In genomic region chr11:115843141-115843890, GRCm38 (mm10) we compare ENCODE assay signal across 12 mouse cellular contexts. TPM values are rescaled to one million over a fixed set of nuclear protein-coding genes. Genes with fewer than 3 reads are reported as not detected.
DNase-seq lines count a peak whose midpoint lies in the region; ATAC-seq and TF ChIP-seq lines count a peak whose summit lies in the region.
"Had no signal": no experiment of that assay in that cellular context is flagged by ENCODE, and none has a peak within 500 bp of the region (broad histone marks: within the 10 kb centered on the region; RNA-seq: fewer than 3 reads in every experiment).

No protein-coding gene starts in this region.

- ATAC-seq in heart, embryonic 12.5 days (ENCODE audit: insufficient number of reproducible peaks, low FRiP score): no peak
- peak; percentile 1; the same call in 1 of the 2 replicates for ATAC-seq in intestine, embryonic 16.5 days
- ATAC-seq in stomach, embryonic 15.5 days (ENCODE audit: insufficient read depth, low FRiP score, low read depth): no peak
- no peak for ATAC-seq in erythroid progenitor cell, adult 5-6 weeks (replicated peaks; ENCODE audit: low FRiP score, poor library complexity, severe bottlenecking)
- ATAC-seq: inflammation-experienced regulatory T-cells, adult 6 months had no signal

- TF ChIP-seq CTCF in liver, adult 2 months (IDR thresholded peaks at IDR 0.05; ENCODE audit: low read depth, low read length): no peak

- H3K79me2 ChIP-seq in liver, adult 2 months (ENCODE audit: control insufficient read depth, insufficient read depth, low read length): peaks cover 5% of the 10 kb centered on the region; the same call in 1 of the 2 replicates

- peaks cover 6% of the 10 kb centered on the region for H3K9me3 ChIP-seq in heart, embryonic 12.5 days (replicated peaks)
- no peaks in the 10 kb centered on the region for H3K9me3 ChIP-seq in intestine, embryonic 16.5 days (ENCODE audit: control insufficient read depth, low read length)
- no peaks in the 10 kb centered on the region for H3K9me3 ChIP-seq in stomach, embryonic 15.5 days

- no peak for DNase-seq in heart, postnatal 14 days
- no peak for DNase-seq in liver, adult 2 months (ENCODE audit: extremely low read depth, low read depth, low spot score)
- DNase-seq in liver: no peak
- no peak for DNase-seq in T-cell, adult 2 months (ENCODE audit: low spot score)
- DNase-seq: adrenal gland, postnatal 25 days; right cerebral cortex, postnatal 25 days had no signal

- H3K4me2 ChIP-seq in heart, embryonic 12.5 days: peak overlapping the region; percentile 42; the same call in 1 of the 2 replicates
- 0 out of 2 replicates have a peak overlapping the region, but pooled peaks have one; percentile 2 for H3K4me2 ChIP-seq in intestine, embryonic 16.5 days (ENCODE audit: low read depth, low read length)
- H3K4me2 ChIP-seq in stomach, embryonic 15.5 days: no peak overlapping the region

- 84% methylated on average over 11 of the region's 14 CpGs for WGBS in heart, embryonic 12.5 days
- WGBS in liver, adult 2 months: 77% methylated on average over 12 of the region's 14 CpGs
- 68% methylated on average over 13 of the region's 14 CpGs for WGBS in intestine, embryonic 16.5 days
- 77% methylated on average over 14 of the region's 14 CpGs for WGBS in stomach, embryonic 15.5 days

- H3K36me3 ChIP-seq in heart, embryonic 12.5 days: peaks cover 39% of the 10 kb centered on the region
- H3K36me3 ChIP-seq in liver, adult 2 months (ENCODE audit: control insufficient read depth, insufficient read depth, low read length): peaks cover 10% of the 10 kb centered on the region; the same call in 1 of the 2 replicates
- peaks cover 24% of the 10 kb centered on the region for H3K36me3 ChIP-seq in intestine, embryonic 16.5 days (ENCODE audit: control insufficient read depth, insufficient read depth, low read length)
- H3K36me3 ChIP-seq in stomach, embryonic 15.5 days: peaks cover 8% of the 10 kb centered on the region; the same call in 1 of the 2 replicates

- no peaks in the 10 kb centered on the region for H3K27me3 ChIP-seq in heart, embryonic 12.5 days (replicated peaks)
- H3K27me3 ChIP-seq in liver, adult 2 months (ENCODE audit: control insufficient read depth, insufficient read depth, low read length): no peaks in the 10 kb centered on the region
- no peaks in the 10 kb centered on the region for H3K27me3 ChIP-seq in intestine, embryonic 16.5 days (replicated peaks; ENCODE audit: control insufficient read depth, insufficient read depth, low read length)
- H3K27me3 ChIP-seq in stomach, embryonic 15.5 days (replicated peaks): no peaks in the 10 kb centered on the region
- H3K27me3 ChIP-seq: Patski had no signal

- H3K9ac ChIP-seq in heart, embryonic 12.5 days: peak overlapping the region; percentile 43; the same call in 1 of the 2 replicates
- no peak overlapping the region for H3K9ac ChIP-seq in liver, adult 2 months (ENCODE audit: low read depth, low read length)
- peak overlapping the region; percentile 57 for H3K9ac ChIP-seq in intestine, embryonic 16.5 days (ENCODE audit: low read depth, low read length)
- H3K9ac ChIP-seq in stomach, embryonic 15.5 days: no peak overlapping the region

- no peak for TF ChIP-seq POLR2A in liver, adult 2 months (IDR thresholded peaks at IDR 0.05; ENCODE audit: extremely low read depth, insufficient read depth, low read length)

- no peak overlapping the region for H3K4me3 ChIP-seq in heart, embryonic 12.5 days
- H3K4me3 ChIP-seq in liver, adult 2 months (ENCODE audit: insufficient read depth, low read depth, low read length): no peak overlapping the region
- no peak overlapping the region for H3K4me3 ChIP-seq in intestine, embryonic 16.5 days (ENCODE audit: low read length)
- H3K4me3 ChIP-seq in stomach, embryonic 15.5 days (replicated peaks): no peak overlapping the region

- peaks cover 63% of the 10 kb centered on the region for H3K4me1 ChIP-seq in heart, embryonic 12.5 days (replicated peaks)
- peaks cover 23% of the 10 kb centered on the region for H3K4me1 ChIP-seq in liver, adult 2 months (ENCODE audit: control insufficient read depth, insufficient read depth, low read length)
- H3K4me1 ChIP-seq in intestine, embryonic 16.5 days (ENCODE audit: control insufficient read depth, insufficient read depth, low read length): peaks cover 48% of the 10 kb centered on the region
- peaks cover 24% of the 10 kb centered on the region for H3K4me1 ChIP-seq in stomach, embryonic 15.5 days

- peak overlapping the region; percentile 97 for H3K27ac ChIP-seq in heart, embryonic 12.5 days (ENCODE audit: poor library complexity, severe bottlenecking)
- peak overlapping the region; percentile 32; the same call in 1 of the 2 replicates for H3K27ac ChIP-seq in liver, adult 2 months (replicated peaks; ENCODE audit: insufficient read depth, low read depth, low read length)
- peak overlapping the region; percentile 93 for H3K27ac ChIP-seq in intestine, embryonic 16.5 days (ENCODE audit: low read length)
- peak overlapping the region; percentile 82 for H3K27ac ChIP-seq in stomach, embryonic 15.5 days

- intact Hi-C loops in heart, postnatal 14 days (cut with DNase I): no loop called here

RNA-seq across cellular contexts. Expression of gene Myo15b, which starts 14.9 kb away (rescaled TPM):
- 0.17 and 0.37 TPM in 2 replicates for polyA plus RNA-seq in heart, embryonic 12.5 days (2016; fragmentation: Nextera tagmentation; extraction: Ambion mirVana)
- under 1 TPM; 0.07 to 0.14 TPM for total RNA-seq in heart, postnatal 14 days (2021)
- total RNA-seq in liver, adult 2 months (2014; rRNA removed): 0.07 and 0.28 TPM in 2 replicates
- 0.51 and 0.56 TPM in 2 replicates for polyA plus RNA-seq in liver, adult 2 months (2012; rRNA removed)
- polyA plus RNA-seq in intestine, embryonic 16.5 days (2015; fragmentation: Nextera tagmentation; extraction: Ambion mirVana): 168 and 230 TPM in 2 replicates
- 17.8 and 24.7 TPM in 2 replicates for polyA plus RNA-seq in stomach, embryonic 15.5 days (2015; fragmentation: Nextera tagmentation; extraction: Ambion mirVana)
- total RNA-seq in erythroid progenitor cell, adult 5-6 weeks (2015; ENCODE audit: low replicate concordance): not detected in 2 replicates
- total RNA-seq in erythroid progenitor cell, adult 5-6 weeks (2017; ENCODE audit: low replicate concordance): not detected in 2 replicates
- polyA plus RNA-seq: inflammation-experienced regulatory T-cells, adult 6 months had no signal

RNA-seq across cellular contexts. Expression of gene Llgl2, which starts 19.5 kb away (rescaled TPM):
- polyA plus RNA-seq in heart, embryonic 12.5 days (2016; fragmentation: Nextera tagmentation; extraction: Ambion mirVana): 22.5 and 25.8 TPM in 2 replicates
- total RNA-seq in heart, postnatal 14 days (2021): 10 to 100 TPM; 15.0 to 18.2 TPM
- 15.8 and 17.2 TPM in 2 replicates for total RNA-seq in liver, adult 2 months (2014; rRNA removed)
- polyA plus RNA-seq in liver, adult 2 months (2012; rRNA removed): 46.8 and 52.7 TPM in 2 replicates
- polyA plus RNA-seq in intestine, embryonic 16.5 days (2015; fragmentation: Nextera tagmentation; extraction: Ambion mirVana): 102 and 107 TPM in 2 replicates
- polyA plus RNA-seq in stomach, embryonic 15.5 days (2015; fragmentation: Nextera tagmentation; extraction: Ambion mirVana): 60.4 and 61.5 TPM in 2 replicates
- 1.7 TPM in 1 of 2 replicates, not detected in the other for total RNA-seq in erythroid progenitor cell, adult 5-6 weeks (2015; ENCODE audit: low replicate concordance)
- 0.26 and 1.8 TPM in 2 replicates for total RNA-seq in erythroid progenitor cell, adult 5-6 weeks (2017; ENCODE audit: low replicate concordance)

RNA-seq across cellular contexts. Expression of gene Tsen54, which starts 28.8 kb away (rescaled TPM):
- polyA plus RNA-seq in heart, embryonic 12.5 days (2016; fragmentation: Nextera tagmentation; extraction: Ambion mirVana): 23.0 and 29.2 TPM in 2 replicates
- total RNA-seq in heart, postnatal 14 days (2021): 10 to 100 TPM in 1 of 2 experiments, 1 to 10 TPM in 1; 8.7 to 12.1 TPM
- 4.0 and 5.8 TPM in 2 replicates for total RNA-seq in liver, adult 2 months (2014; rRNA removed)
- polyA plus RNA-seq in liver, adult 2 months (2012; rRNA removed): 11.2 and 15.6 TPM in 2 replicates
- polyA plus RNA-seq in intestine, embryonic 16.5 days (2015; fragmentation: Nextera tagmentation; extraction: Ambion mirVana): 34.2 and 37.7 TPM in 2 replicates
- 28.2 and 30.6 TPM in 2 replicates for polyA plus RNA-seq in stomach, embryonic 15.5 days (2015; fragmentation: Nextera tagmentation; extraction: Ambion mirVana)
- total RNA-seq in erythroid progenitor cell, adult 5-6 weeks (2015; ENCODE audit: low replicate concordance): 4.0 and 12.6 TPM in 2 replicates
- 3.6 and 4.3 TPM in 2 replicates for total RNA-seq in erythroid progenitor cell, adult 5-6 weeks (2017; ENCODE audit: low replicate concordance)

RNA-seq across cellular contexts. Expression of gene Caskin2, which starts 29.9 kb away (rescaled TPM):
- polyA plus RNA-seq in heart, embryonic 12.5 days (2016; fragmentation: Nextera tagmentation; extraction: Ambion mirVana): 23.5 and 25.3 TPM in 2 replicates
- total RNA-seq in heart, postnatal 14 days (2021): 10 to 100 TPM; 54.0 to 54.9 TPM
- 2.9 and 3.8 TPM in 2 replicates for total RNA-seq in liver, adult 2 months (2014; rRNA removed)
- 8.9 and 9.7 TPM in 2 replicates for polyA plus RNA-seq in liver, adult 2 months (2012; rRNA removed)
- 11.2 and 11.7 TPM in 2 replicates for polyA plus RNA-seq in intestine, embryonic 16.5 days (2015; fragmentation: Nextera tagmentation; extraction: Ambion mirVana)
- 11.7 and 13.1 TPM in 2 replicates for polyA plus RNA-seq in stomach, embryonic 15.5 days (2015; fragmentation: Nextera tagmentation; extraction: Ambion mirVana)
- total RNA-seq in erythroid progenitor cell, adult 5-6 weeks (2015; ENCODE audit: low replicate concordance): 6.7 and 13.0 TPM in 2 replicates
- total RNA-seq in erythroid progenitor cell, adult 5-6 weeks (2017; ENCODE audit: low replicate concordance): 5.6 and 6.0 TPM in 2 replicates

RNA-seq across cellular contexts. Expression of gene Smim5, which starts 56.5 kb away (rescaled TPM):
- polyA plus RNA-seq in heart, embryonic 12.5 days (2016; fragmentation: Nextera tagmentation; extraction: Ambion mirVana): 15.0 and 16.6 TPM in 2 replicates
- 10 to 100 TPM; 19.6 to 20.4 TPM for total RNA-seq in heart, postnatal 14 days (2021)
- total RNA-seq in liver, adult 2 months (2014; rRNA removed): 0.13 TPM in 1 of 2 replicates, not detected in the other
- polyA plus RNA-seq in liver, adult 2 months (2012; rRNA removed): 0.14 and 0.38 TPM in 2 replicates
- 1.6 and 3.1 TPM in 2 replicates for polyA plus RNA-seq in intestine, embryonic 16.5 days (2015; fragmentation: Nextera tagmentation; extraction: Ambion mirVana)
- polyA plus RNA-seq in stomach, embryonic 15.5 days (2015; fragmentation: Nextera tagmentation; extraction: Ambion mirVana): 3.5 and 5.5 TPM in 2 replicates
- total RNA-seq in erythroid progenitor cell, adult 5-6 weeks (2015; ENCODE audit: low replicate concordance): 37.7 and 44.7 TPM in 2 replicates
- 27.1 and 64.4 TPM in 2 replicates for total RNA-seq in erythroid progenitor cell, adult 5-6 weeks (2017; ENCODE audit: low replicate concordance)

Comparison
In these comparisons a context has a peak if more than half of its experiments do, and no peak if none do; other contexts are left out.
1. H3K27ac ChIP-seq: peak in every context shown above with its lines; median percentile 97 in heart, embryonic 12.5 days; 93 in intestine, embryonic 16.5 days; 82 in stomach, embryonic 15.5 days; 32 in liver, adult 2 months.
2. H3K9ac ChIP-seq: peak in heart, embryonic 12.5 days (single experiment) and intestine, embryonic 16.5 days (single experiment); none in liver, adult 2 months (single experiment) and stomach, embryonic 15.5 days (single experiment).
3. RNA of gene Myo15b, which starts 14.9 kb away (polyA plus RNA-seq): 168 to 230 TPM in intestine, embryonic 16.5 days and 17.8 to 24.7 TPM in stomach, embryonic 15.5 days; 0.51 to 0.56 TPM in liver, adult 2 months and 0.17 to 0.37 TPM in heart, embryonic 12.5 days; every median in the first group is over 10 times any median in the second.